Mouse (Mus musculus): ENCODE results near the gene Chst10.

- no peak for TF ChIP-seq CTCF (conservative IDR thresholded peaks at IDR 0.05; ENCODE audit: low read length)
- no peak for TF ChIP-seq NANOG (IDR thresholded peaks at IDR 0.05; ENCODE audit: borderline replicate concordance, low read length)
- TF ChIP-seq POU5F1 (IDR thresholded peaks at IDR 0.05; ENCODE audit: borderline replicate concordance, low read length): no peak
Observed at GRCm38 (mm10) chr1:38897431-38898248, at the start of gene Chst10.

Data from E14TG2a.4 (cell line).